Mouse (Mus musculus) megakaryocyte, embryonic 14.5 days (primary cell): ENCODE measurements around the gene Rnasek. TPM values are rescaled to one million over a fixed set of nuclear protein-coding genes. Genes with fewer than 3 reads are reported as not detected.

Source experiments
- H3K27me3 ChIP-seq: replicated peaks from 2 replicates; pipeline ENCODE3; 2012; ENCODE audit warnings: inconsistent platforms
- H3K36me3 ChIP-seq: replicated peaks from 2 replicates; pipeline ENCODE3; 2012; ENCODE audit warnings: low read length, inconsistent platforms, mixed read lengths
- H3K4me1 ChIP-seq: 2 replicates; pipeline ENCODE4 v1.6.1; 2012; ENCODE audit warnings: inconsistent platforms
- H3K4me3 ChIP-seq: replicated peaks from 2 replicates; pipeline ENCODE3; 2012; ENCODE audit warnings: moderate library complexity, mild to moderate bottlenecking, inconsistent platforms
- H3K9me3 ChIP-seq: 2 replicates; pipeline ENCODE4 v1.6.1; 2012; ENCODE audit warnings: inconsistent platforms
- FLI1 ChIP-seq: IDR thresholded peaks from 2 replicates; pipeline ENCODE4 v1.6.1; 2012; ENCODE audit warnings: low read length, inconsistent platforms, mixed read lengths
- GATA1 ChIP-seq: IDR thresholded peaks from 3 replicates; pipeline ENCODE4 v1.6.1; 2012; ENCODE audit warnings: mixed read lengths, low read length, inconsistent platforms, borderline replicate concordance
- polyA plus RNA-seq: library from polyadenylated mRNA; stranded (reverse); fragments of >175 nt; gene quantifications from 2 replicates; pipeline ENCODE4 v1.2.3, GENCODE M21; 2012; ENCODE audit warnings: low replicate concordance; ENCODE audit not compliant: insufficient read depth

Gene Rnasek
- polyA plus RNA-seq, 1 experiment = 1,064 TPM

DNA sequence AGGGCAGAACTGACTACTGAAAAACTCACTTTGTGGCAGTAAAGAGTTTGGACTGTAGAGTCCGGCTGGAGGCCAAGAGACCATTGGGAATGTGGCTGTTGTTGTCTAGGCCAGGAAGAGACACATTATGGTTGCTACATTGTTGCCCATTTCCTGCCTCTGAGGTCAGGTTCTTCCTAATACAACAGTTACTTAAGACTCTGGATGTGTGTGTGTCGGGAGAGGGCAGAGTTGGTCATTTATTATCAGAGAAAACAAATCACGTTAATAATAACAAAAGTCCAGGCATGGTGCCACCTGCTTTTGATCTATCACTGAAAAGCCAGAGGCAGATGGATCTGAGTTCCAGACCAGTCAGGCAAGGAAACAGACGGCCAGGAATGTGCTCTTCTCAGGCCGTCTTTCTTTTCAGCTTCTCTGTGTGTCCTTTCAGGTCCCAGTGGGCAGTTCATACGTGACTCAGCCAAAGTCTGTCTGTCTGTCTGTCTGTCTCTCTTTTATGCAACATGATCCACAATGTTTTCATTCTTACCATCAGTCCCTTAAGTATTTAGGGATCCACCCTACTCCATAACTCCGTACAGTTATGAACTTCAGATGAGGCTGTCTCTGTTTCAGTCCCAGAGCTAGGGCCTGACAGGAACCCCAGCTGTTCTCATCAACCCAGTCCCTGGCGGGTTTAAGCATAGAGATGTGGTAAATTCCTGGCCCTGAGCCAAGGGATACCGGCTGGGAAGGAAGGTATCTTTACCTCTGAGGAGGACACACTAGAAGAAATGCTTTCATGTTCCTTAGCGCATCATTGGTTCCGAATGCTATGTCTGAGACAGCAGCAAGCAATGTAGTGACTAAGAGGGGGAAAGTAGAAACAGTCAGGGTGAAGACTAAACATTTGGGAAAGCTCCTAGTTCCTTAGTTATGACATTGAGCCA is 46.0 kb downstream of the Rnasek start:
- TF ChIP-seq FLI1 (no peak), GATA1 (no peak)
- peaks cover 27% of the 10 kb centered on the region for H3K4me1 ChIP-seq
- peaks cover 11% of the 10 kb centered on the region for H3K9me3 ChIP-seq
- no peaks in the 10 kb centered on the region for H3K36me3 ChIP-seq
- peaks cover 69% of the 10 kb centered on the region for H3K27me3 ChIP-seq
- H3K4me3 ChIP-seq = no peak overlapping the region

- no peak for TF ChIP-seq GATA1
- no peak for TF ChIP-seq FLI1
- H3K4me1 ChIP-seq = peaks cover 12% of the 10 kb centered on the region
These were observed 47.5 kb downstream of the Rnasek start for GRCm38 (mm10) chr11:70192157-70192556.

DNA sequence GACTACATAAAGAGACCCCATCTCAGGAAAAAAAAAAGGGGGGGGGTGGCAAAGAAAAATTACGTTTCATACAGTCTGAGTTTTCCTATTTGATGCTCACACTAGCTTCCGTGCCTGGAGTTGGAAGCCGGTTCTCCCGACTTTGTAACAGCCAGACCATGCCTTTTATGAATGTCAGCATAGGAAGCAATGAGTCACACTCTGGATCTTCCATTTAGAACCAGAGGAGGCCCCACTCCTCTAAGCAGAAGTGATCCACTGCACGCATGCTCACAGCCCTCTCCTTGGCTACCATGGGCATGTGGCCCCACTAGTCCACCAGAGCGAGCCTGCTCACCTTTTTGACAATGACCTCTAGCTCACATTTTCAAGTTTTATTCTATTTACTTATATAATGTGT is 48.5 kb downstream of the Rnasek start:
- no peak overlapping the region for H3K4me3 ChIP-seq
- H3K27me3 ChIP-seq = peaks cover 66% of the 10 kb centered on the region
- no peaks in the 10 kb centered on the region for H3K36me3 ChIP-seq
- TF ChIP-seq FLI1 (no peak), GATA1 (no peak)
- peaks cover 10% of the 10 kb centered on the region; the same call in 1 of the 2 replicates for H3K4me1 ChIP-seq
- H3K9me3 ChIP-seq = peaks cover 11% of the 10 kb centered on the region

More at GRCm38 (mm10) chr11:70192157-70192556, 47.5 kb downstream of the Rnasek start:
- Histone ChIP-seq H3K27me3 (peaks cover 69% of the 10 kb centered on the region), H3K4me3 (no peak overlapping the region), H3K36me3 (no peaks in the 10 kb centered on the region), H3K9me3 (peaks cover 11% of the 10 kb centered on the region)

- peaks cover 11% of the 10 kb centered on the region for H3K4me1 ChIP-seq
- peaks cover 4% of the 10 kb centered on the region; the same call in 1 of the 2 replicates for H3K9me3 ChIP-seq
- H3K4me3 ChIP-seq = no peak overlapping the region
- TF ChIP-seq FLI1 = no peak
- peaks cover 58% of the 10 kb centered on the region for H3K27me3 ChIP-seq
- no peaks in the 10 kb centered on the region for H3K36me3 ChIP-seq
These were observed 50.1 kb downstream of the Rnasek start for GRCm38 (mm10) chr11:70189319-70190134.

Other genes starting within 250 kb of the Rnasek start
- gene Gabarap, start 248.7 kb downstream of the Rnasek start, polyA plus RNA-seq = 495 and 977 TPM in 2 replicates
- 24.1 and 85.6 TPM in 2 replicates for gene Phf23, start 244.1 kb downstream of the Rnasek start, polyA plus RNA-seq
- gene Dvl2, start 239.2 kb downstream of the Rnasek start, polyA plus RNA-seq = 28.6 and 64.4 TPM in 2 replicates
- 12.7 and 34.2 TPM in 2 replicates for gene Acadvl, start 224.4 kb downstream of the Rnasek start, polyA plus RNA-seq
- gene Dlg4, start 222.9 kb downstream of the Rnasek start, polyA plus RNA-seq = 16.1 and 22.0 TPM in 2 replicates
- 0.36 TPM in 1 of 2 replicates, not detected in the other for gene Asgr1, start 185.8 kb downstream of the Rnasek start, polyA plus RNA-seq
- 0.09 TPM in 1 of 2 replicates, not detected in the other for gene Asgr2, start 147.2 kb downstream of the Rnasek start, polyA plus RNA-seq
- not detected in 2 replicates for gene Mgl2, start 109.5 kb downstream of the Rnasek start, polyA plus RNA-seq
- 0.93 TPM in 1 of 2 replicates, not detected in the other for gene Clec10a, start 83.6 kb downstream of the Rnasek start, polyA plus RNA-seq
- not detected in 2 replicates for gene Slc16a11, start 27.1 kb downstream of the Rnasek start, polyA plus RNA-seq
- gene Slc16a13, start 18.8 kb downstream of the Rnasek start, polyA plus RNA-seq = 5.3 and 8.1 TPM in 2 replicates
- not detected in 2 replicates for gene Bcl6b, start 10.0 kb downstream of the Rnasek start, polyA plus RNA-seq
- 169 and 210 TPM in 2 replicates for gene 0610010K14Rik, start 1.9 kb downstream of the Rnasek start, polyA plus RNA-seq
- gene Gm21988, start within 50 bp of the Rnasek start, polyA plus RNA-seq = 25.7 and 41.9 TPM in 2 replicates
- 66.3 and 164 TPM in 2 replicates for gene Alox12, start 15.5 kb upstream of the Rnasek start, polyA plus RNA-seq
- gene Alox12e, start 82.8 kb upstream of the Rnasek start, polyA plus RNA-seq = 0.03 TPM in 1 of 2 replicates, not detected in the other
- gene Alox15, start 112.2 kb upstream of the Rnasek start, polyA plus RNA-seq = 0.50 TPM in 1 of 2 replicates, not detected in the other
- 30.9 and 36.1 TPM in 2 replicates for gene Pelp1, start 170.2 kb upstream of the Rnasek start, polyA plus RNA-seq
- gene Arrb2, start 192.8 kb upstream of the Rnasek start, polyA plus RNA-seq = 1,596 and 3,155 TPM in 2 replicates
- gene Med11, start 212.1 kb upstream of the Rnasek start, polyA plus RNA-seq = 47.7 and 52.0 TPM in 2 replicates
- gene Zmynd15, start 219.6 kb upstream of the Rnasek start, polyA plus RNA-seq = 2.1 and 3.6 TPM in 2 replicates
- gene Cxcl16, start 220.1 kb upstream of the Rnasek start, polyA plus RNA-seq = 1.4 and 23.1 TPM in 2 replicates